Comparison of ENCODE assay signal across 8 mouse cellular contexts in genomic region chr2:118662902-118663803, GRCm38 (mm10). TPM values are rescaled to one million over a fixed set of nuclear protein-coding genes. Genes with fewer than 3 reads are reported as not detected.
DNase-seq lines count a peak whose midpoint lies in the region; ATAC-seq and TF ChIP-seq lines count a peak whose summit lies in the region.

TSS of gene Pak6 (plus strand) at chr2:118663303.

- no peak for DNase-seq in lung, postnatal 36 days
- DNase-seq in adrenal gland, postnatal 25 days = peak; percentile 55
- no peak for DNase-seq in liver, adult 2 months (ENCODE audit: extremely low read depth, low read depth, low spot score)
- peak; percentile 65 for DNase-seq in right cerebral cortex, postnatal 14 days
- DNase-seq in urinary bladder, adult 18-20 months (ENCODE audit: low spot score in 2 of 2) = no peak

- H3K36me3 ChIP-seq in lung, embryonic 16.5 days (ENCODE audit: control insufficient read depth, insufficient read depth, low read length) = no peaks in the 10 kb centered on the region
- no peaks in the 10 kb centered on the region for H3K36me3 ChIP-seq in forebrain, embryonic 15.5 days
- H3K36me3 ChIP-seq in intestine, embryonic 15.5 days = no peaks in the 10 kb centered on the region
- H3K36me3 ChIP-seq in liver, adult 2 months (ENCODE audit: control insufficient read depth, insufficient read depth, low read length) = no peaks in the 10 kb centered on the region

- H3K27me3 ChIP-seq in lung, embryonic 16.5 days (ENCODE audit: control insufficient read depth, insufficient read depth, low read depth, low read length) = peaks cover 5% of the 10 kb centered on the region
- H3K27me3 ChIP-seq in forebrain, embryonic 15.5 days = no peaks in the 10 kb centered on the region
- peaks cover 8% of the 10 kb centered on the region; the same call in 1 of the 2 replicates for H3K27me3 ChIP-seq in intestine, embryonic 15.5 days (replicated peaks)
- peaks cover 8% of the 10 kb centered on the region; the same call in 1 of the 2 replicates for H3K27me3 ChIP-seq in liver, adult 2 months (ENCODE audit: control insufficient read depth, insufficient read depth, low read length)

- H3K9me3 ChIP-seq in lung, embryonic 16.5 days (ENCODE audit: control insufficient read depth, low read length) = no peaks in the 10 kb centered on the region
- no peaks in the 10 kb centered on the region for H3K9me3 ChIP-seq in forebrain, embryonic 15.5 days
- no peaks in the 10 kb centered on the region for H3K9me3 ChIP-seq in intestine, embryonic 15.5 days

- peaks cover 24% of the 10 kb centered on the region for H3K4me1 ChIP-seq in lung, embryonic 16.5 days (replicated peaks; ENCODE audit: control insufficient read depth, insufficient read depth, low read length)
- H3K4me1 ChIP-seq in forebrain, embryonic 15.5 days = peaks cover 56% of the 10 kb centered on the region
- peaks cover 48% of the 10 kb centered on the region for H3K4me1 ChIP-seq in intestine, embryonic 15.5 days (replicated peaks)
- H3K4me1 ChIP-seq in liver, adult 2 months (ENCODE audit: control insufficient read depth, insufficient read depth, low read length) = no peaks in the 10 kb centered on the region

- peak within 1 kb of the TSS; percentile 44 for H3K4me3 ChIP-seq in lung, embryonic 16.5 days (ENCODE audit: low read length)
- H3K4me3 ChIP-seq in forebrain, embryonic 15.5 days = peak within 1 kb of the TSS; percentile 54
- H3K4me3 ChIP-seq in intestine, embryonic 15.5 days (replicated peaks) = peak within 1 kb of the TSS; percentile 40
- H3K4me3 ChIP-seq in liver, adult 2 months (ENCODE audit: insufficient read depth, low read depth, low read length) = peak within 1 kb of the TSS; percentile 36; the same call in 1 of the 2 replicates

- no peaks in the 10 kb centered on the region for H3K79me2 ChIP-seq in liver, adult 2 months (ENCODE audit: control insufficient read depth, insufficient read depth, low read length)

- 2% methylated on average over 37 of the region's 37 CpGs for WGBS in lung, embryonic 16.5 days
- 1% methylated on average over 37 of the region's 37 CpGs for WGBS in forebrain, embryonic 15.5 days
- WGBS in intestine, embryonic 15.5 days = 2% methylated on average over 37 of the region's 37 CpGs
- 7% methylated on average over 37 of the region's 37 CpGs for WGBS in liver, adult 2 months

- no peak for TF ChIP-seq CTCF in liver, adult 2 months (IDR thresholded peaks at IDR 0.05; ENCODE audit: low read depth, low read length)

- TF ChIP-seq POLR2A in liver, adult 2 months (IDR thresholded peaks at IDR 0.05; ENCODE audit: extremely low read depth, insufficient read depth, low read length) = no peak

- peak within 1 kb of the TSS; percentile 67 for H3K4me2 ChIP-seq in lung, embryonic 16.5 days (ENCODE audit: low read depth, low read length)
- peak within 1 kb of the TSS; percentile 70 for H3K4me2 ChIP-seq in forebrain, embryonic 15.5 days (replicated peaks)
- peak within 1 kb of the TSS; percentile 88 for H3K4me2 ChIP-seq in intestine, embryonic 15.5 days (replicated peaks)

- ATAC-seq in lung, embryonic 16.5 days (ENCODE audit: low read depth) = peak; percentile 11; the same call in 1 of the 2 replicates
- peak; percentile 62 for ATAC-seq in forebrain, embryonic 15.5 days (replicated peaks)
- peak; percentile 15; the same call in 1 of the 2 replicates for ATAC-seq in intestine, embryonic 15.5 days

- H3K9ac ChIP-seq in lung, embryonic 16.5 days (ENCODE audit: low read length) = peak within 1 kb of the TSS; percentile 58
- peak within 1 kb of the TSS; percentile 60 for H3K9ac ChIP-seq in forebrain, embryonic 15.5 days (replicated peaks)
- peak within 1 kb of the TSS; percentile 38; the same call in 1 of the 2 replicates for H3K9ac ChIP-seq in intestine, embryonic 15.5 days
- H3K9ac ChIP-seq in liver, adult 2 months (ENCODE audit: low read depth, low read length) = peak within 1 kb of the TSS; percentile 42; the same call in 1 of the 2 replicates

- no peak within 1 kb of the TSS for H3K27ac ChIP-seq in lung, embryonic 16.5 days (ENCODE audit: low read length)
- peak within 1 kb of the TSS; percentile 66 for H3K27ac ChIP-seq in forebrain, embryonic 15.5 days (replicated peaks)
- no peak within 1 kb of the TSS for H3K27ac ChIP-seq in intestine, embryonic 15.5 days
- H3K27ac ChIP-seq in liver, adult 2 months (replicated peaks; ENCODE audit: insufficient read depth, low read depth, low read length) = no peak within 1 kb of the TSS

RNA-seq across cellular contexts. Expression of gene Pak6, which starts in this region (rescaled TPM):
- polyA plus RNA-seq in lung, embryonic 16.5 days (2015; fragmentation: Nextera tagmentation; extraction: Ambion mirVana) = 2.2 and 3.9 TPM in 2 replicates
- total RNA-seq in adrenal gland, postnatal 25 days (2021) = 22.6 and 23.1 TPM in 2 replicates
- 27.8 and 29.2 TPM in 2 replicates for polyA plus RNA-seq in forebrain, embryonic 15.5 days (2015; fragmentation: Nextera tagmentation; extraction: Ambion mirVana)
- polyA plus RNA-seq in intestine, embryonic 15.5 days (2015; fragmentation: Nextera tagmentation; extraction: Ambion mirVana) = 1.8 and 1.9 TPM in 2 replicates
- 0.07 TPM in 1 of 2 replicates, not detected in the other for total RNA-seq in liver, adult 2 months (2014; rRNA removed)
- 0.23 and 0.25 TPM in 2 replicates for polyA plus RNA-seq in liver, adult 2 months (2012; rRNA removed)

Comparison
In these comparisons a context has a peak if more than half of its experiments do, and no peak if none do; other contexts are left out.
1. RNA of gene Pak6 (total RNA-seq): 22.6 to 23.1 TPM in adrenal gland, postnatal 25 days; 0.07 TPM in liver, adult 2 months; every median in the first group is over 10 times any median in the second.
2. ATAC-seq: peak in every context shown above with its lines; median percentile 62 in forebrain, embryonic 15.5 days; 15 in intestine, embryonic 15.5 days; 11 in lung, embryonic 16.5 days.
3. DNase-seq: peak in adrenal gland, postnatal 25 days (single experiment) and right cerebral cortex, postnatal 14 days (single experiment); none in lung, postnatal 36 days (single experiment), liver, adult 2 months (single experiment) and urinary bladder, adult 18-20 months (0 of 2).
4. Peak in every context shown above with its lines, with median percentiles within 50 percentile points of each other: H3K4me2 ChIP-seq, H3K4me3 ChIP-seq and H3K9ac ChIP-seq.